Mouse (Mus musculus): ENCODE results near the gene Bdkrb2. TPM values are rescaled to one million over a fixed set of nuclear protein-coding genes. Genes with fewer than 3 reads are reported as not detected.
A peak's percentile ranks its signal among the peaks of the same experiment; 100 is the strongest.

Bdkrb2 gene
- total RNA-seq, 2 experiments from 2014 or later = 7.4 to 11.6 TPM

GRCm38 (mm10) chr12:105546538-105546937 lies 16.5 kb upstream of the Bdkrb2 start:
- no peak for DNase-seq

- DNase-seq = no peak
Measured at GRCm38 (mm10) chr12:105547151-105547550, 15.9 kb upstream of the Bdkrb2 start.

- DNase-seq = no peak
Measured at GRCm38 (mm10) chr12:105548001-105548400, 15.0 kb upstream of the Bdkrb2 start.

- DNase-seq = peak; percentile 62
Measured at GRCm38 (mm10) chr12:105548881-105549280, 14.1 kb upstream of the Bdkrb2 start.

GRCm38 (mm10) chr12:105549835-105550802 lies 12.9 kb upstream of the Bdkrb2 start:
- no peak for DNase-seq

GRCm38 (mm10) chr12:105551551-105551989 lies 11.5 kb upstream of the Bdkrb2 start:
- DNase-seq = no peak

- DNase-seq = no peak
Measured at GRCm38 (mm10) chr12:105554151-105554772, 8.8 kb upstream of the Bdkrb2 start.

- DNase-seq = no peak
Measured at GRCm38 (mm10) chr12:105555172-105555571, 7.9 kb upstream of the Bdkrb2 start.

- DNase-seq = peak; percentile 45
Measured at GRCm38 (mm10) chr12:105557250-105557925, 5.6 kb upstream of the Bdkrb2 start.

GRCm38 (mm10) chr12:105561007-105561534 lies 2.0 kb upstream of the Bdkrb2 start:
- no peak for DNase-seq

- DNase-seq = peak; percentile 51
Measured at GRCm38 (mm10) chr12:105562056-105562820, 788 bp upstream of the Bdkrb2 start.

- no peak for DNase-seq
Measured at GRCm38 (mm10) chr12:105563726-105564275, 775 bp downstream of the Bdkrb2 start.

- no peak for DNase-seq
Measured at GRCm38 (mm10) chr12:105565221-105565620, 2.2 kb downstream of the Bdkrb2 start.

GRCm38 (mm10) chr12:105571867-105572266 lies 8.8 kb downstream of the Bdkrb2 start:
- DNase-seq = no peak

GRCm38 (mm10) chr12:105572622-105573021 lies 9.6 kb downstream of the Bdkrb2 start:
- DNase-seq = no peak

GRCm38 (mm10) chr12:105574356-105574755 lies 11.3 kb downstream of the Bdkrb2 start:
- no peak for DNase-seq

GRCm38 (mm10) chr12:105580490-105580889 lies 17.5 kb downstream of the Bdkrb2 start:
- DNase-seq = no peak

GRCm38 (mm10) chr12:105582486-105582885 lies 19.5 kb downstream of the Bdkrb2 start:
- no peak for DNase-seq

- no peak for DNase-seq
Measured at GRCm38 (mm10) chr12:105583484-105583883, 20.5 kb downstream of the Bdkrb2 start.

- DNase-seq = peak; percentile 88
Measured at GRCm38 (mm10) chr12:105584851-105585250, 21.8 kb downstream of the Bdkrb2 start.

- DNase-seq = peak; percentile 65
Measured at GRCm38 (mm10) chr12:105587526-105587925, 24.5 kb downstream of the Bdkrb2 start.

All from adrenal gland, postnatal 10 days (tissue).